Mouse (Mus musculus): Measurements from ENCODE around the gene Fam83d. TPM values are rescaled to one million over a fixed set of nuclear protein-coding genes. Genes with fewer than 3 reads are reported as not detected.
A peak's percentile ranks its signal among the peaks of the same experiment; 100 is the strongest.

Gene Fam83d
- total RNA-seq, 2 experiments from 2014 or later: 0.44 to 0.89 TPM

GRCm38 (mm10) chr2:158745049-158745482 is 22.8 kb upstream of the Fam83d start:
- DNase-seq: peak in 1 of 2 experiments; percentile 51

GRCm38 (mm10) chr2:158746164-158746563 is 21.7 kb upstream of the Fam83d start:
- no peak for DNase-seq

- no peak for DNase-seq
Observed at GRCm38 (mm10) chr2:158749366-158749765, 18.5 kb upstream of the Fam83d start.

- DNase-seq: no peak
Observed at GRCm38 (mm10) chr2:158760231-158760630, 7.7 kb upstream of the Fam83d start.

- DNase-seq: no peak
Observed at GRCm38 (mm10) chr2:158762339-158762738, 5.6 kb upstream of the Fam83d start.

- no peak for DNase-seq
Observed at GRCm38 (mm10) chr2:158768350-158768749, 457 bp downstream of the Fam83d start.

- no peak for DNase-seq
Observed at GRCm38 (mm10) chr2:158768771-158769170, 878 bp downstream of the Fam83d start.

- no peak for DNase-seq
Observed at GRCm38 (mm10) chr2:158770126-158770757, 2.3 kb downstream of the Fam83d start.

GRCm38 (mm10) chr2:158771066-158771763 is 3.3 kb downstream of the Fam83d start:
- DNase-seq: no peak

GRCm38 (mm10) chr2:158772808-158773207 is 4.9 kb downstream of the Fam83d start:
- no peak for DNase-seq

- no peak for DNase-seq
Observed at GRCm38 (mm10) chr2:158774886-158775285, 7.0 kb downstream of the Fam83d start.

GRCm38 (mm10) chr2:158776716-158777115 is 8.8 kb downstream of the Fam83d start:
- no peak for DNase-seq

- no peak for DNase-seq
Observed at GRCm38 (mm10) chr2:158777490-158777889, 9.6 kb downstream of the Fam83d start.

GRCm38 (mm10) chr2:158778349-158778748 is 10.5 kb downstream of the Fam83d start:
- DNase-seq: no peak

- no peak for DNase-seq
Observed at GRCm38 (mm10) chr2:158781126-158781525, 13.2 kb downstream of the Fam83d start.

- no peak for DNase-seq
Observed at GRCm38 (mm10) chr2:158786927-158787795, 19.3 kb downstream of the Fam83d start.

- DNase-seq: peak; percentile 94 to 97
Observed at GRCm38 (mm10) chr2:158794494-158795004, 26.7 kb downstream of the Fam83d start, which contains the start of gene Dhx35. Gene Dhx35, plus strand, starts transcription at chr2:158794807.

- DNase-seq: no peak
Observed at GRCm38 (mm10) chr2:158795043-158795442, 27.1 kb downstream of the Fam83d start.

- no peak for DNase-seq
Observed at GRCm38 (mm10) chr2:158795875-158796274, 28.0 kb downstream of the Fam83d start.

GRCm38 (mm10) chr2:158799328-158799727 is 31.4 kb downstream of the Fam83d start:
- DNase-seq: no peak

GRCm38 (mm10) chr2:158800788-158801187 is 32.9 kb downstream of the Fam83d start:
- DNase-seq: no peak

GRCm38 (mm10) chr2:158803575-158803974 is 35.7 kb downstream of the Fam83d start:
- no peak for DNase-seq

All from heart, adult 18-20 months (tissue).